Mouse (Mus musculus) liver, embryonic 15.5 days (tissue): ENCODE results near the gene Wdr83. TPM values are rescaled to one million over a fixed set of nuclear protein-coding genes. Genes with fewer than 3 reads are reported as not detected.

Experiments used
- ATAC-seq: fragments of 200-750 bp; cut with Nextera tagmentation; 2 replicates; pipeline ENCODE4 v1.8.0; 2017; ENCODE audit warnings: moderate number of reproducible peaks, mild to moderate bottlenecking, moderate library complexity; ENCODE audit not compliant: insufficient read depth
- H3K27ac ChIP-seq: fragments of 300-500 bp; sonication (generic); replicated peaks from 2 replicates; pipeline ENCODE4 v1.5.1; 2015; ENCODE audit warnings: mild to moderate bottlenecking, inconsistent platforms
- H3K27me3 ChIP-seq: fragments of 300-500 bp; sonication (generic); 2 replicates; pipeline ENCODE4 v1.6.1; 2015; ENCODE audit warnings: mild to moderate bottlenecking, inconsistent platforms
- H3K36me3 ChIP-seq: fragments of 300-500 bp; sonication (generic); replicated peaks from 2 replicates; pipeline ENCODE4 v1.6.1; 2015; ENCODE audit warnings: moderate library complexity, mild to moderate bottlenecking, inconsistent platforms
- H3K4me1 ChIP-seq: fragments of 300-500 bp; sonication (generic); replicated peaks from 2 replicates; pipeline ENCODE4 v1.6.1; 2015; ENCODE audit warnings: inconsistent platforms
- H3K4me2 ChIP-seq: fragments of 300-500 bp; sonication (generic); 2 replicates; pipeline ENCODE4 v1.6.1; 2015; ENCODE audit warnings: moderate library complexity, mild to moderate bottlenecking, inconsistent platforms
- H3K4me3 ChIP-seq: fragments of 300-500 bp; sonication (generic); replicated peaks from 2 replicates; pipeline ENCODE4 v1.5.1; 2015; ENCODE audit warnings: mild to moderate bottlenecking, inconsistent platforms
- H3K9ac ChIP-seq: fragments of 300-500 bp; sonication (generic); 2 replicates; pipeline ENCODE4 v1.6.1; 2015; ENCODE audit warnings: moderate library complexity, mild to moderate bottlenecking, inconsistent platforms
- H3K9me3 ChIP-seq: fragments of 300-500 bp; sonication (generic); replicated peaks from 2 replicates; pipeline ENCODE4 v1.6.1; 2016; ENCODE audit warnings: inconsistent platforms
- WGBS: fragments of 180-500 bp; shearing (Covaris S2); methylation state at CpG from one replicate; pipeline ENCODE4 v1.1.7; 2015; ENCODE audit warnings: mixed read lengths; ENCODE audit not compliant: insufficient replicate concordance; 5-methylcytosine and 5-hydroxymethylcytosine counted together
- polyA plus RNA-seq: library from polyadenylated mRNA; unstranded; fragments of >200 nt; fragmentation: Nextera tagmentation; extraction: Ambion mirVana; gene quantifications from 2 replicates; pipeline ENCODE4 v1.2.1, GENCODE M21; 2015

Wdr83 gene
- polyA plus RNA-seq, 1 experiment from 2014 or later, result 21.6 TPM

GRCm38 (mm10) chr8:85076993-85077392, 4.1 kb downstream of the Wdr83 start:
- ATAC-seq, result peak; percentile 26; the same call in 1 of the 2 replicates
- Histone ChIP-seq H3K27ac (peak overlapping the region; percentile 73), H3K4me2 (0 out of 2 replicates have a peak overlapping the region, but pooled peaks have one; percentile 50), H3K9me3 (no peaks in the 10 kb centered on the region), H3K36me3 (peaks cover 55% of the 10 kb centered on the region), H3K4me3 (no peak overlapping the region), H3K4me1 (peaks cover 89% of the 10 kb centered on the region), H3K27me3 (no peaks in the 10 kb centered on the region), H3K9ac (peak overlapping the region; percentile 21; the same call in 1 of the 2 replicates)
- 0% methylated on average over 2 of the region's 2 CpGs for WGBS

DNA sequence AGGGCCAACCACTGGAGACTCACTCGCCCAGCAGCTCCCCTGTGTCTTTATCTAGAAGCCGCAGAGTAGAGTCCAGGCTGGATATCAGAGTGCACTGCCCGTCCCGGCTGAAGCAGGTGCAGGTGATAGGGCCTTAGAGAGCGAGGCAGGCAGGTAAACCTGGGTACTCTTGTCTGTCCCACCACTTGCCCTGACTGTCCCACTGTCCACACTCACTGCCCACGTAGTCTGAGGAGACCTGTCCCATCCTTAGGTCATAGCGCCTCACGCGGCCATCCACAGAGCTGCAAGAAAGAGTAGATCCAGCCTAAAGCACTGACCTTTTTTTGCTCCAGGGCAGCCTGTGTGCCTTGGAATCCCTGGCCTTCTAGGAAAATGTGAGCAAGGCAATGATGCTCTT, 5.1 kb downstream of the Wdr83 start:
- peak overlapping the region; percentile 50 for H3K4me2 ChIP-seq
- peak overlapping the region; percentile 45; the same call in 1 of the 2 replicates for H3K9ac ChIP-seq
- peak; percentile 58 for ATAC-seq
- H3K36me3 ChIP-seq, result peaks cover 55% of the 10 kb centered on the region
- H3K4me1 ChIP-seq, result peaks cover 83% of the 10 kb centered on the region
- WGBS, result 49% methylated on average over 9 of the region's 9 CpGs
- no peak overlapping the region; the same call in 1 of the 2 replicates for H3K4me3 ChIP-seq
- no peaks in the 10 kb centered on the region for H3K27me3 ChIP-seq
- H3K9me3 ChIP-seq, result no peaks in the 10 kb centered on the region
- H3K27ac ChIP-seq, result peak overlapping the region; percentile 73

DNA sequence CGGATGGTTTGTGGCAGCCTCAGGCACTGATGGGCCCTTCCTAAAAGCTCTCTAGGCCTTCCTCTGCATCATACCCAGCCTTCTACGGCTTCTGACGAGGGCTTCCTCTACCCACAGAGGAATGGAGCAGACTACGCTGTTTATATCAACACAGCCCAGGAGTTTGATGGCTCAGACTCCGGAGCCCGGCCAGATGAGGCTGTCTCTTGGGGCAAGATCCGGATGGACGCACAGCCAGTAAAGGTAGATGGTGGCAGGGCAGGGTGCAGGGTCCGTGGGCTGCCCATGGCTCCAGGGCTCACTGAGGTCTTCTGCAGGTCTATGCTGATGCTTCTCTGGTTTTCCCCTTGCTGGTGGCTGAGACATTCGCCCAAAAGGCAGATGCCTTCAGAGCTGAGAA, 6.5 kb downstream of the Wdr83 start:
- Histone ChIP-seq H3K4me3 (no peak overlapping the region), H3K27ac (peak overlapping the region; percentile 73; the same call in 1 of the 2 replicates), H3K4me1 (peaks cover 85% of the 10 kb centered on the region), H3K9ac (no peak overlapping the region), H3K9me3 (no peaks in the 10 kb centered on the region), H3K27me3 (no peaks in the 10 kb centered on the region), H3K4me2 (no peak overlapping the region), H3K36me3 (peaks cover 55% of the 10 kb centered on the region)
- no peak for ATAC-seq
- 79% methylated on average over 10 of the region's 10 CpGs for WGBS

GRCm38 (mm10) chr8:85074167-85074566, 6.9 kb downstream of the Wdr83 start:
- H3K27me3 ChIP-seq, result no peaks in the 10 kb centered on the region
- 0 out of 2 replicates have a peak overlapping the region, but pooled peaks have one; percentile 73 for H3K27ac ChIP-seq
- H3K4me2 ChIP-seq, result no peak overlapping the region
- WGBS, result 79% methylated on average over 10 of the region's 10 CpGs
- no peaks in the 10 kb centered on the region for H3K9me3 ChIP-seq
- H3K36me3 ChIP-seq, result peaks cover 55% of the 10 kb centered on the region
- no peak overlapping the region for H3K9ac ChIP-seq
- H3K4me1 ChIP-seq, result peaks cover 83% of the 10 kb centered on the region
- H3K4me3 ChIP-seq, result no peak overlapping the region
- ATAC-seq, result no peak

DNA sequence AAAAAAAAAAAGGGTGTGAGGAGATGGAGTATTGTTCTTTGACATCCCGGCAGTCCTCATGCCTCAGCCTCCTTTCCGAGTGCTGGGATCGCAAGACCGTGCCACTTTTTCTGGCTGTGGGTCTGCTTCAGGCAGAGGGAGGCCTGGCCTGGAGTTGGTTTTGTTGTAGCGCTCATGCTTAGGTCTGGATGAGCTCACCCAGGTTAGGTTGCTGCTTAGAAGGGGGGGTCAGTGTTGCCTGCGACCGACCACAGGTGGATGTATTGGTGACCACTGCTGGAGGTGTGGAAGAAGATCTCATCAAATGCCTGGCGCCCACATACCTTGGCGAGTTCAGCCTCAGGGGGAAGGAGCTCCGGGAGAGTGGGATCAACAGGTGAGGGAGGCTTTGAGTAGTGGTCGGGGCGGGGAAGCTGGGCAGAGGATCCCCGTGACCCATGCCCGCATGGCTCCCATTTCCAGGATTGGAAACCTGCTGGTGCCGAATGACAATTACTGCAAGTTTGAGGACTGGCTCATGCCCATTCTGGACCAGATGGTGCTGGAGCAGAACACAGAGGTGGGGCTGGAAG, 8.0 kb downstream of the Wdr83 start:
- Histone ChIP-seq H3K4me1 (peaks cover 74% of the 10 kb centered on the region), H3K27ac (no peak overlapping the region), H3K9ac (no peak overlapping the region), H3K4me3 (no peak overlapping the region), H3K4me2 (peak overlapping the region; percentile 82), H3K27me3 (no peaks in the 10 kb centered on the region), H3K9me3 (no peaks in the 10 kb centered on the region), H3K36me3 (peaks cover 47% of the 10 kb centered on the region)
- ATAC-seq, result no peak
- 84% methylated on average over 15 of the region's 15 CpGs for WGBS

DNA sequence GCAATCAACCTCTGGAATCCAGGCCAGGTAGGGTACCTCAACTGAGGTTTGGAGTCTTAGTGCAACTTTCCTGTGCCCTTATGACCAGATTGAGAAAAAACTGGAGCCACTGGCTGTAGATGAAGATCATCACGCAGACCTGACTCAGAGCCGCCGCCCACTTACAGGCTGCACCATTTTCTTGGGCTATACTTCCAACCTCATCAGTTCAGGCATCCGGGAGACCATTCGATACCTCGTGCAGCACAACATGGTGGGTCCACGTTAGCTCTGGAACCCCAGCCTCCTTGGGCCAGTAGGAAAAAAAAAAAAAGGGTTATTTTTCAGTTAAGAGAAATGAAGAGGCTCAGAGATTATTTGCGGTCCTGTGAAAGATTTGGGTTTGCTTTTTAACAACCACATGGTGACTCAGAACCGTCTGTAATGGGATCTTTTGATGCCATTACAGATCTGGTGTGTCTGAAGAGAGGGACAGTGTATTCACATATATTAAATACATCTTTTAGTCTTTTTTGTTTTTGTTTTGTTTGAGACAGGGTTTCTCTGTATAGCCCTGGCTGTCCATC, 8.7 kb downstream of the Wdr83 start:
- Histone ChIP-seq H3K4me3 (peak overlapping the region; percentile 97), H3K27me3 (no peaks in the 10 kb centered on the region), H3K9me3 (no peaks in the 10 kb centered on the region), H3K4me1 (peaks cover 70% of the 10 kb centered on the region), H3K36me3 (peaks cover 42% of the 10 kb centered on the region), H3K4me2 (peak overlapping the region; percentile 82), H3K9ac (peak overlapping the region; percentile 88), H3K27ac (peak overlapping the region; percentile 94)
- WGBS, result 31% methylated on average over 9 of the region's 9 CpGs
- no peak for ATAC-seq

DNA sequence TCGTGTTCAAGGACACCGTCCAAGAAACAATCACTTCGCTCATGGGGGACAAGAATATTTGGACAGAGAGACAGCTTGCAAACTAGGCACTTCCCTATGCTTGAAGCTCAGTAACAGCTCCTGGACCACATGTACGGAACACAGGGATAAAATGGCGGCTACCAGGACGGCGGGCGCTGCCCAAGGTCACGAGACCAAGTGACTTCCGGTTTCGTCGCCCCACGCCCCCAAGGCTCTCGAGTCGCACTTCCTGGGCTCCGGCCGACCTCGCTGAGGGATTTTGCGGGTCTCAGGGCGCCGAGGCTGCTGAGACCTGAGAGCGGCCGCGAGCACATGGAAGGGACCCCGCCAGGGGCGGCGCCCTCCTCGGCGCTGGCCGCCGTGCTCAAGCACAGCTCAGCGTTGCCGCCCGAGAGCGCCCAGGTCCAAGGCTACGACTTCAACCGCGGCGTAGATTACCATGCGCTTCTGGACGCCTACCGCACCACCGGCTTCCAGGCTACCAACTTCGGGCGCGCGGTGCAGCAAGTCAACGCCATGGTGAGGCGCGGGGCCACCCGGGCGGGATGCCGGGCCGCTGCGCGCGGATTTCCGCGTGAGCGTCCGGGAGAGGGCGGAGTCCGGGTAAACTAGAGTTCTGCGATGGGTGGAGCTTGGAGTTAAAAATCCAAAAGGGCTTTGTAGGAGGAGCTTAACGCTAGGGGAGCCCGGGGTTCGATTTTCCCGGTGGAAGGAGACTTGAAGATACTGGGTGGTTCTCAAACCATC, 9.4 kb downstream of the Wdr83 start, which contains the start of gene Dhps:
Gene Dhps, plus strand, starts transcription at position 244 of the 768 bp plus-strand sequence.
- WGBS, result under 1% methylated on average over 68 of the region's 68 CpGs
- peak within 1 kb of the TSS; percentile 94 for H3K27ac ChIP-seq
- peaks cover 62% of the 10 kb centered on the region for H3K4me1 ChIP-seq
- ATAC-seq, result peak; percentile 81
- peaks cover 37% of the 10 kb centered on the region for H3K36me3 ChIP-seq
- H3K4me2 ChIP-seq, result peak within 1 kb of the TSS; percentile 82
- no peaks in the 10 kb centered on the region for H3K27me3 ChIP-seq
- peak within 1 kb of the TSS; percentile 88 for H3K9ac ChIP-seq
- no peaks in the 10 kb centered on the region for H3K9me3 ChIP-seq
- H3K4me3 ChIP-seq, result peak within 1 kb of the TSS; percentile 97

DNA sequence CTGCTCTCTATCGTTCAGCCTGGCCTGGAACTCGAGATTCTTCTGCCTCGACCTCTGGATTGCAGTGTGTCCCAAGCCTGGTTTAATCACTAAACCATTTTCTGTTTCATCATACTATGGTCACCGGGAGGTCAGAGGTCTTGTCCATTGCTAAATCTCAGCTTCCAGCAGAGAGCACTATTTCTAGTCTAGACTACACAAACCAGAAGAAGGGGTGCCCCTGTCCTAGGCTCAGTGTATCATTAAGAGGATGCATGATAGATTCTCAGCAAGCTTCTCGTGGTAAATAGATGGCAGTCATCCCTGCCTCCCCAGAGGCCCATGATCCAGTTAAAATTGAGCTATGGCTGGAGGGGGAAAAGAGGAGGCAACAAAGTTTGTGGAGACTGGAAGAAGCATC, 10.1 kb downstream of the Wdr83 start:
- WGBS, result 54% methylated on average over 5 of the region's 5 CpGs
- H3K9ac ChIP-seq, result peak overlapping the region; percentile 88; the same call in 1 of the 2 replicates
- ATAC-seq, result peak; percentile 29

GRCm38 (mm10) chr8:85067982-85068381, 13.1 kb downstream of the Wdr83 start, which contains the start of gene Gm5741:
Gm5741 (minus strand) TSS chr8:85067982.
- H3K27ac ChIP-seq, result no peak within 1 kb of the TSS
- H3K4me3 ChIP-seq, result no peak within 1 kb of the TSS
- no peak within 1 kb of the TSS for H3K9ac ChIP-seq
- peaks cover 49% of the 10 kb centered on the region for H3K4me1 ChIP-seq
- H3K36me3 ChIP-seq, result 0 out of 2 replicates have a peak, but pooled peaks cover under 1% of the 10 kb centered on the region
- no peaks in the 10 kb centered on the region for H3K9me3 ChIP-seq
- no peaks in the 10 kb centered on the region for H3K27me3 ChIP-seq
- no peak within 1 kb of the TSS for H3K4me2 ChIP-seq
- ATAC-seq, result no peak

More for the DNA sequence above, 10.1 kb downstream of the Wdr83 start:
- peak overlapping the region; percentile 97 for H3K4me3 ChIP-seq
- no peaks in the 10 kb centered on the region for H3K27me3 ChIP-seq
- peak overlapping the region; percentile 94 for H3K27ac ChIP-seq
- peaks cover 62% of the 10 kb centered on the region for H3K4me1 ChIP-seq
- H3K4me2 ChIP-seq, result peak overlapping the region; percentile 82
- no peaks in the 10 kb centered on the region for H3K9me3 ChIP-seq
- peaks cover 31% of the 10 kb centered on the region for H3K36me3 ChIP-seq

- Histone ChIP-seq H3K4me3 (no peak overlapping the region), H3K4me1 (peaks cover 41% of the 10 kb centered on the region), H3K9me3 (no peaks in the 10 kb centered on the region), H3K9ac (no peak overlapping the region), H3K27ac (no peak overlapping the region), H3K36me3 (no peaks in the 10 kb centered on the region), H3K27me3 (no peaks in the 10 kb centered on the region), H3K4me2 (no peak overlapping the region)
- WGBS, result 86% methylated on average over 2 of the region's 2 CpGs
- no peak for ATAC-seq
Measured at GRCm38 (mm10) chr8:85067155-85067554, 14.0 kb downstream of the Wdr83 start.

DNA sequence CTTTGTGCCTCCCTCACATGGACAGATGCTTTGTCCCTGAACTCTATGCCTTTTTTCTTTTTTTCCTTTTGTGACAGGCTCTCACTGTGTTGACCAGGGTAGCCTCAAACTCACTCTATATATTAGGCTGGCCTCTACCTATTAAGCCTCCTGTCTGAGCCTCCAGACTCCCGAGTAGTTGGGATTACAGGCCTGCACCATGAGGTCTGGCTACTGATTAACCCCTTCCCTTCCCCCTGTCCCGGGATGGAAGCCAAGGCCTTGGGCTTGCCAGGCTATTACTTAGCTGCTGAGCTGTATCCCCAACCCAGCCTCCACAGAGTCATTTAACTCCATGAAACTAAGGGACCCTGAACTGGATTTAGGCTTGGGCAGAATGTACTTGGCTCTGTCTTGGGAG, 15.9 kb downstream of the Wdr83 start:
- no peak overlapping the region for H3K4me2 ChIP-seq
- 45% methylated on average over 2 of the region's 2 CpGs for WGBS
- peaks cover 39% of the 10 kb centered on the region for H3K4me1 ChIP-seq
- no peaks in the 10 kb centered on the region for H3K27me3 ChIP-seq
- no peaks in the 10 kb centered on the region for H3K36me3 ChIP-seq
- no peaks in the 10 kb centered on the region for H3K9me3 ChIP-seq
- H3K27ac ChIP-seq, result peak overlapping the region; percentile 45; the same call in 1 of the 2 replicates
- no peak overlapping the region for H3K4me3 ChIP-seq
- ATAC-seq, result peak; percentile 47; the same call in 1 of the 2 replicates
- no peak overlapping the region for H3K9ac ChIP-seq
